Mouse (Mus musculus): ENCODE measurements around the gene Slc35e3. TPM values are rescaled to one million over a fixed set of nuclear protein-coding genes. Genes with fewer than 3 reads are reported as not detected.

Slc35e3 gene
- polyA plus RNA-seq, 1 experiment from 2014 or later: 17.5 TPM

DNA sequence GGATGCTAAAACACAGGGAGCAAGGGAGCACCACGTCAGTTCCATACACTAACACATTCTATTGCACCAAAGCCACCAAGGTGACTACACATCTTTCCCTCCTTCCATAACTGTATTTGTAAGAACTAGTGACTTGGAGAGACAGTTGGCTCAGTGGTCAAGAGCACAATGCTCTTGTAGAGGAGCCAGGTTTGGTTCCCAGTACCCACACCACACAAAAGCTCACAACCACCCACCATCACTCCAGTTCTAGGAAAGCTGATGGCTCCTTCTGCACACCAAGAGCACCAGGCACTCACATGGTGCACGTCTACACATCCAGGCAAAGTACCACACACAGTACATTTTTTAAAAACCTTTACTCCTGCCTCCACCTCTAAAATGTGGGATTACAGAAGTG lies 35.9 kb upstream of the Slc35e3 start:
- Histone ChIP-seq H3K4me2 (no peak overlapping the region), H3K27me3 (no peaks in the 10 kb centered on the region), H3K27ac (no peak overlapping the region), H3K9ac (no peak overlapping the region), H3K4me3 (no peak overlapping the region), H3K36me3 (peaks cover 83% of the 10 kb centered on the region), H3K9me3 (no peaks in the 10 kb centered on the region), H3K4me1 (no peaks in the 10 kb centered on the region)
- 78% methylated on average over 2 of the region's 2 CpGs for WGBS
- ATAC-seq (ENCODE audit: borderline replicate concordance, extremely low read depth, low FRiP score, low TSS enrichment): no peak

DNA sequence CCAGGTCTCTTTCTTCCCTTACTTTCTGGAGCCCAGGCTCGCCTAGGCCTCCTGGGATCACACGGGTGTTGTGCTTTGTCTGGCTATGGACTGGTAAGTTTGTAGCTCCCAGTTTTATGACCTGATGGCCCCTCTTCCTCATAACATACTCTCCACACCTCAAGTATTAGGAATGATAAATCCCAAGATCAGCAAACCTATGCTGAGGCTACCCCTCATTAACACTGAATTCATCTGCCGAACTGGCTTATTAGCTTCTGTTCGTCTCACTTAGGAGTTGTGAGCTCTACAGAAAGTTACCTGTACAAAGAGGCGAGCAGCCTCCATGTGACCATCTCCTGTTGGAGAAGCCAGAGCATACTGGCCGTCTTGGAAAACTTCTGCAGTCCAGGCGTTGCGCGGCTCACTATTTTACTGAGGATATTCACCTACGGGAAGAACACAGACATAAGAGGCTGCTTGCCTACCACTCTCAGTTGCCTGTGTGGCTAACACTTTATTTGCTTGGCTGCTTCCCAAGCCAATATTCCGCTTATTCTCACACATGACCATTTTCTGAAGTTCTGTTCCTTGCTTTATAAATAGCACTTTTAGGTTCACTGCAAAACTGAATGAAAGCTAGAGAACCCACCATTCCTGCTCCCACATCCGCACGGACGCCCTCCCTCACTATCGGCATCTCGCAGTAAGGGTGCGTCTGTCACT lies 35.0 kb upstream of the Slc35e3 start:
- H3K4me1 ChIP-seq: no peaks in the 10 kb centered on the region
- no peak overlapping the region for H3K27ac ChIP-seq
- H3K27me3 ChIP-seq: no peaks in the 10 kb centered on the region
- WGBS: 92% methylated on average over 17 of the region's 17 CpGs
- no peaks in the 10 kb centered on the region for H3K9me3 ChIP-seq
- no peak for ATAC-seq (ENCODE audit: borderline replicate concordance, extremely low read depth, low FRiP score, low TSS enrichment)
- no peak overlapping the region for H3K4me2 ChIP-seq
- H3K36me3 ChIP-seq: peaks cover 83% of the 10 kb centered on the region
- H3K4me3 ChIP-seq: no peak overlapping the region
- no peak overlapping the region for H3K9ac ChIP-seq

GRCm38 (mm10) chr10:117780306-117780911 lies 34.2 kb upstream of the Slc35e3 start:
- no peaks in the 10 kb centered on the region for H3K27me3 ChIP-seq
- ATAC-seq (ENCODE audit: borderline replicate concordance, extremely low read depth, low FRiP score, low TSS enrichment): no peak
- no peak overlapping the region for H3K4me3 ChIP-seq
- no peak overlapping the region for H3K4me2 ChIP-seq
- no peak overlapping the region for H3K27ac ChIP-seq
- H3K9me3 ChIP-seq: no peaks in the 10 kb centered on the region
- H3K4me1 ChIP-seq: no peaks in the 10 kb centered on the region
- peaks cover 82% of the 10 kb centered on the region for H3K36me3 ChIP-seq
- 92% methylated on average over 6 of the region's 6 CpGs for WGBS
- H3K9ac ChIP-seq: no peak overlapping the region

GRCm38 (mm10) chr10:117779581-117780305 lies 33.6 kb upstream of the Slc35e3 start:
- Histone ChIP-seq H3K4me1 (no peaks in the 10 kb centered on the region), H3K4me2 (no peak overlapping the region), H3K9ac (no peak overlapping the region), H3K9me3 (no peaks in the 10 kb centered on the region), H3K4me3 (no peak overlapping the region), H3K27ac (no peak overlapping the region), H3K27me3 (no peaks in the 10 kb centered on the region), H3K36me3 (peaks cover 82% of the 10 kb centered on the region)
- 86% methylated on average over 8 of the region's 8 CpGs for WGBS
- ATAC-seq (ENCODE audit: borderline replicate concordance, extremely low read depth, low FRiP score, low TSS enrichment): no peak

DNA sequence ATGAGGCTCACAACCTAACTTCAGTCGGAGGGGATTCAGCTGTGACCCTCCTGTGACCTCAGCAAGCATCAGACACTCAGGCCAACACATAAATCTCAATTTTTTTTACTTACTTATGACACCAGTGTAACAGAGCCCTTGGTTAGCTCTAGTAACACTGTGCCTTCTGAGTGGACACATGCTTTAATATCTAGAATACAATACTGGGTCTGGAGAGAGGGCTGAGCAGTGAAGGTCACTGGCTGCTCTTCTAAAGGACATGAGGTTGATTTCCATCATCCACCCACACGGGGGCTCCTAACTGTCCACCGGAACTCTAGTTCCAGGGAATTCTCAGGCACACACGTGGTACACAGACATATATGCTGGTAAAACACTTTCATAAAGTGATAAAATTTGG lies 32.8 kb upstream of the Slc35e3 start:
- no peak overlapping the region for H3K4me3 ChIP-seq
- no peaks in the 10 kb centered on the region for H3K27me3 ChIP-seq
- ATAC-seq (ENCODE audit: borderline replicate concordance, extremely low read depth, low FRiP score, low TSS enrichment): no peak
- no peaks in the 10 kb centered on the region for H3K4me1 ChIP-seq
- H3K36me3 ChIP-seq: peaks cover 83% of the 10 kb centered on the region
- no peak overlapping the region for H3K27ac ChIP-seq
- no peak overlapping the region for H3K4me2 ChIP-seq
- 74% methylated on average over 4 of the region's 4 CpGs for WGBS
- no peaks in the 10 kb centered on the region for H3K9me3 ChIP-seq
- H3K9ac ChIP-seq: no peak overlapping the region

GRCm38 (mm10) chr10:117778328-117778910 lies 32.3 kb upstream of the Slc35e3 start:
- no peak for ATAC-seq (ENCODE audit: borderline replicate concordance, extremely low read depth, low FRiP score, low TSS enrichment)
- Histone ChIP-seq H3K4me2 (no peak overlapping the region), H3K9me3 (no peaks in the 10 kb centered on the region), H3K27me3 (no peaks in the 10 kb centered on the region), H3K27ac (no peak overlapping the region), H3K4me1 (no peaks in the 10 kb centered on the region), H3K36me3 (peaks cover 84% of the 10 kb centered on the region), H3K4me3 (no peak overlapping the region), H3K9ac (no peak overlapping the region)
- 89% methylated on average over 12 of the region's 12 CpGs for WGBS

DNA sequence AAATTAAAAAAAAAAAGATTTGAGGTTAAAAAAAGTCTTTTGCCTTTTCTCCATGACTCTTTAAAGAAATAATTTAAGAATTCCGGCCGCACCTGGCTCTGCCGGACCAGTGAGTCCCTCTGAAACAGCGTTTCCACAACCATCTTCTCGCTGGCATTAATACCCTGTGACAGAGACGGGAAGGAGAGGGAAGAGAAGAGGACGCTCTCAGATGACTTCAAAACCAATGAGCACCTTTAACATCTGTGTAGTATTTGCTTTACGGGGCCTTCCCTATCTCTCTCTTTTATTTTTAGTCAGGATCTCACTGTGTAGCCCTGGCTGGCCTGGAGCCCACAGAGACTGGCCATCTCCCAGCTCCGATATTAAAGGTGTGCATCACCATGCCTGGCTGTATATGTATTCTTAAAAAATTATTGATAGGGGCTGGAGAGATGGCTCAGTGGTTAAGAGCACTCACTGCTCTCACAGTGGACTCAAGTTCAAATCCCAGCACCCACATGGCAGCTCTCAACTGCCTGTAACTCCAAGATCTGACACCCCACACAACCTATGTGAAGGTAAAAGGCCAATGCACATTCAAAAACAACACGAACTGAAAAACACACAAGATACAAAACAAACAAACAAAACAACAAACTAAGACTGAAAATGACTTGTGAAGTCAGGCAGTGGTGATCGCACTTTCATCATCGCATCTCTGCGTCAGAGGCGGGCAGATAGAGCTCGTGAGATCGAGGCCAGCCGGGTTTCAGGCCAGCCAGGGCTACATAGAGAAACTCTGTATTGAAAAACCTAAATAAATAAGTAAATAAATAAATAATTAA lies 31.5 kb upstream of the Slc35e3 start:
- H3K36me3 ChIP-seq: peaks cover 86% of the 10 kb centered on the region
- ATAC-seq (ENCODE audit: borderline replicate concordance, extremely low read depth, low FRiP score, low TSS enrichment): no peak
- no peaks in the 10 kb centered on the region for H3K4me1 ChIP-seq
- no peak overlapping the region for H3K27ac ChIP-seq
- no peaks in the 10 kb centered on the region for H3K9me3 ChIP-seq
- H3K4me2 ChIP-seq: no peak overlapping the region
- H3K9ac ChIP-seq: no peak overlapping the region
- H3K27me3 ChIP-seq: no peaks in the 10 kb centered on the region
- WGBS: 93% methylated on average over 17 of the region's 17 CpGs
- H3K4me3 ChIP-seq: no peak overlapping the region

DNA sequence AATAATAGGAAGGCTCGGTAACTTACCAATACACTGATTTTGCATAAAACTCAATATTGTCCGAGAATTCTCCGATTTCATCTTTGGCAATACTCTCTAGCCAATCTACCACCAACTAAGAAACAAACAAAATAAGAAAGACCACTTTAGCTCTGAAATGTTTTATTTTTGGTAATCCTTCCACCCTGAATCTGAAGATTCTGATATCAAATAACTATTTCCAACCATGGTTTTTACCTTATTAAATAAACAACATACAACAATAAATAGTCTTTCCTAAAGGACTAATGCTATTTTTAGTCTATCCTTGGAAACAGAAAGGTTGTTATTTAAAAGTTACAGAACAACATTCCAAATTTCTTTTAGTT lies 30.9 kb upstream of the Slc35e3 start:
- H3K9me3 ChIP-seq: no peaks in the 10 kb centered on the region
- H3K4me3 ChIP-seq: no peak overlapping the region
- H3K27me3 ChIP-seq: no peaks in the 10 kb centered on the region
- H3K4me1 ChIP-seq: no peaks in the 10 kb centered on the region
- ATAC-seq (ENCODE audit: borderline replicate concordance, extremely low read depth, low FRiP score, low TSS enrichment): no peak
- H3K27ac ChIP-seq: no peak overlapping the region
- 92% methylated on average over 3 of the region's 3 CpGs for WGBS
- H3K36me3 ChIP-seq: peaks cover 87% of the 10 kb centered on the region
- H3K9ac ChIP-seq: no peak overlapping the region
- no peak overlapping the region for H3K4me2 ChIP-seq

DNA sequence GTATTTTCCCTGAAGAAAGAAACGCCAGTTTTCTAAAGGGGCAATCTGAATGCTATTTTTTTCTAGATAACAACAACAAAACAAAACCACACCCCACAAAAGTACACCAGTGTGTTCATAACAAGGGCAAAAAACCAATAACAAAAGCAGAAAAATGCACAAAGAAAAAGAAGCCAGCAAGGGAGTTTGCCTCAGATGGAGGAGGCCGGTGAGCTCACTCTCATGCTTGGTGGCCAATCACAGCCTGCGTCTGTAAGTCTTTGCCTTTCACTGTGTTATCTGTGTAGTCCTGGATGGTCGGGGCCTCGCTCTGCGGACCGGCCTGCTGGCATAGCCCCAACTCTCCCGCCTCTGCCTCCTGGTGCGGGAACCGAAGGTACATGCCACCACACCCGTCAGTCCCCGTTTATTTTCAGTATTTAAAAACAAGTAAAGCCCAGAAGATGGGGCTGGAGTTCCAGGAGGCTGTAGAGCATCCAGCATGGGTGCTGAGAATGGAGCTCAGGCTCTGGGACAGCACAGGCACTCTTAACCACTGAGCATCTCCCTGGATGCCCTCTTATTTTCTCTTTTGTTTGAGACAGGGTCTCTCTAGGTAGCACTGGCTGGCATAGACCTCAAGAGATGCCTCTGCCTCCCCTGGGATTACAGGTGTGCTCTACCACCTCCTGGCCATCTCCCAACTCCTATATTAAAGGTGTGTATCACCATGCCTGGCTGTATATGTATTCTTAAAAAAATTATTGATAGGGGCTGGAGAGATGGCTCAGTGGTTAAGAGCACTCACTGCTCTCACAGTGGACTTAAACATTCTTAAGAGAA lies 30.3 kb upstream of the Slc35e3 start:
- peaks cover 85% of the 10 kb centered on the region for H3K36me3 ChIP-seq
- no peak for ATAC-seq (ENCODE audit: borderline replicate concordance, extremely low read depth, low FRiP score, low TSS enrichment)
- no peaks in the 10 kb centered on the region for H3K9me3 ChIP-seq
- no peak overlapping the region for H3K9ac ChIP-seq
- H3K4me3 ChIP-seq: no peak overlapping the region
- no peaks in the 10 kb centered on the region for H3K27me3 ChIP-seq
- WGBS: 83% methylated on average over 12 of the region's 12 CpGs
- H3K4me2 ChIP-seq: no peak overlapping the region
- no peaks in the 10 kb centered on the region for H3K4me1 ChIP-seq
- H3K27ac ChIP-seq: no peak overlapping the region

GRCm38 (mm10) chr10:117775401-117776144 lies 29.4 kb upstream of the Slc35e3 start:
- Histone ChIP-seq H3K4me3 (no peak overlapping the region), H3K4me2 (no peak overlapping the region), H3K36me3 (peaks cover 85% of the 10 kb centered on the region), H3K9ac (no peak overlapping the region), H3K4me1 (no peaks in the 10 kb centered on the region), H3K27ac (no peak overlapping the region), H3K27me3 (no peaks in the 10 kb centered on the region), H3K9me3 (no peaks in the 10 kb centered on the region)
- no peak for ATAC-seq (ENCODE audit: borderline replicate concordance, extremely low read depth, low FRiP score, low TSS enrichment)
- 86% methylated on average over 6 of the region's 6 CpGs for WGBS
